Mouse (Mus musculus) embryo, embryonic 11 days (tissue): Measurements from ENCODE around the gene Smco3.
"Not testable (repeated sequence)": the region's sequence is repeated elsewhere in the genome, so short reads cannot be mapped to it uniquely, and the experiment has no call there.

ENCODE experiments used
- DNase-seq: peaks from one replicate; pipeline ENCODE4 v3.0.0-alpha.2; 2015

Smco3 gene

DNA sequence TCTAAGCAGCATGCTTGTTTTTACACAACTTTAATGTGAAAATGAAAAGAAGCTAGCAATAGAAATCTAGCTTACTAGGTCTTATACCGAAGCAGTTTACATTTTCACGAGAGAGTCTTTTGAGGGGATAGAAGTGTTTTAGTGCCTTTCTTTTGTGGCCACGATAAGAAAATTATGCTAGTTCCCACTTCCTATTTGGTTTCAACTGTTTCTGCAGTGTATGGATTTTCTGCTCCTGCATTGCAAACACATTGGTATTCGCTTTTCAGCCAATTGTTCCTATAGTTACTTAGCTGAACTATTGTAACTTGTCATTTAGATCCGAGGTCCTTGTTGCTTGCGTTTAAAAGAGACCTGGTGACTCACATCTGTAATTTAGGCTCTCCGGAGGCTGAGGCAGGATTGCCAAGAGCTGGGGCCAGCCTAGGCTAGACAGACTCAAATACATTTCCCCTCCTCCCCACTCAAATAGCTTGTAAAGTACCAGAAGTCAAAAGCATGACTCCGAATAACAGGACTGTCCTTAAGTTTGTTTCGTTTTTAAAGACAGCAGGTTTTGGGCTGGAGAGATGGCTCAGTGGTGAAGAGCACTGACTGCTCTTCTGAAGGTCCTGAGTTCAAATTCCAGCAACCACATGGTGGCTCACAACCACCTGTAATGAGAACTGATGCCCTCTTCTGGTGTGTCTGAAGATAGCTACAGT is 30.4 kb downstream of the Smco3 start:
- DNase-seq: peak; percentile 37

- peak; percentile 92 for DNase-seq
Observed at GRCm38 (mm10) chr6:136803739-136804633, 31.3 kb downstream of the Smco3 start, which contains the start of gene Hist4h4. Gene Hist4h4, minus strand, starts transcription at chr6:136804415.

DNA sequence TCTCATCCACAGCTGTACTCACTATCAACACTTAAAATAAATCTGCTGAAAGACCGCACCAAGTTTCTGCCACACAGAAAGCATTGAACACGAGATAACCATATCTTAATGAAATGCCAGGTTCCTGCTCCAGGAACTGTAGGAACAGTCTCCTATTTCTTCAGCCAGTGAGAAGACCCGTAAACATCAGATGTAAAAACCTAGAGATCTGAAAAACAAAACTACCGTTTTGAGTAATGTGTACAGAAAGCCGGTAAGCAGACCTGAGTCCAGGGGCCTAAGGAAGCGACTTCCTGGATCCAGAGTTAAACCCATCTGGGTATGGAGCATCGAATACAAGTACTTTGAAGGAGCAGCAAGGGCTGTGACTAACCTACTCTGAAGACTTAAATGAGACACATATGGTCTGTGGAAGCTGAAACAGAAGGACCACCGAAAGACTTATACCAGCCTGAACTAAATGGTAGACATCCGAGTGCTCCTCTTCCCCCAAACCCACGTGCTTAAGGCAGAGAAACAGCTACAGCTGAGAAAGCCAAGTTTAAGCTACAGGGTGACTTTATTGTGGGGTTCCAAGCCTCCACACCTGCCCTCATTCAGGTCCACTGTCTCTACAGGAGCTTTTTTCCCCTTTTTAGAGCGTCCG is 32.0 kb downstream of the Smco3 start:
- peak; percentile 40 for DNase-seq

- no peak for DNase-seq
Observed at GRCm38 (mm10) chr6:136801274-136801673, 34.0 kb downstream of the Smco3 start.

- no peak for DNase-seq
Observed at GRCm38 (mm10) chr6:136800710-136801109, 34.5 kb downstream of the Smco3 start.

- not testable (repeated sequence) for DNase-seq
Observed at GRCm38 (mm10) chr6:136797874-136798693, 37.2 kb downstream of the Smco3 start.

DNA sequence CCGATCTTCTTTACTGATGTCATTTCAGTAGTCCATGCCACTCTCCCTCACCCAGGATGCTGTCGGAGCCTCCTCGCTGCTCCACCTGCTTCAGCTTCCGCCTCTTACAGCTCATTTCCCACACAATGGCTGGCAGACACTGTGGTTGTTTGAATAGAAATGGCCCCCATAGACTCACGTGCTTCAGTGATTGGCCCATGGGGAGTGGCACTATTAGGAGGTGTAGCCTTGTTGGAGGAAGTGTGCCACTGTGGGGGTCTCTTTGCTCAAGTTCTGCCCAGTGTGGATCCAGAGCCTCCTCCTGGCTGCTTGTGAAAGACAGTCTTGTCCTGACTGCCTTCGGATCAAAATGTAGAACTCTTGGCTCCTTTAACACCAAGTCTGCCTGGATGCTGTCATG is 39.4 kb downstream of the Smco3 start:
- no peak for DNase-seq

- no peak for DNase-seq
Observed at GRCm38 (mm10) chr6:136795110-136795509, 40.1 kb downstream of the Smco3 start.

DNA sequence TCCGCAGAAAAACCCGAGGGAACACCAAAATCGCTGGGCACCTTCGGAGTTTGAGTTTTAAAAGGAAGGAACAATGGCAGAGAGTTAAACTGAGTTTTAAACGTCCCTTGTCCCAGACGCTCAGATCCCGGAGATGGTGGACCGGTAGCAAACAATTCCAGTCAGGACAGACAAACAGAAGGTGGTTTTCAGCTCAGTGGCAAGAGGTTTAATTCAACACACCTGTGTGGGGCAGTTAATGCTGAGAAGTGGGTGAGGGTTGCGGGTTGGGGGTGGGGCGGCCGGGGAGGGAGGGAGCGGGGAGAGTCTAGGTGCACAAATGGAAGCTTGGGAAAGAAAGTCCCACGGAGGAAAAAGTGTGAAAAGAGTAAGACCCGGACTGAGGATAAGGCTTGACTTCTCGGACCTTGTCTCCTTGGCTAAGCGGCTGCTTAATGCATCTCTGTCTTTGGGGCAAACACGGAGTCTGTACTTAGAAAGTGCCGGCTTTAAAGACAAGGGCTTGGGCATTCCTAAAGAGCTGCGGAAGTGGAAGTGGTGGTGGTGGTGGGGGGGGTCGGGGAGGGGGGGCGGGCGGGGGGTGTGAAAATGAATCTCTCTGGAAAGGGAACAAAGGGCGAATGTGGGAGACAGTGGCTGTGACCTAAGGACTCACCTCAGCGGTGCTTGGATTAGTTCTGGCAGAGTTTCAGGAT is 41.3 kb downstream of the Smco3 start:
- DNase-seq: peak; percentile 47

DNA sequence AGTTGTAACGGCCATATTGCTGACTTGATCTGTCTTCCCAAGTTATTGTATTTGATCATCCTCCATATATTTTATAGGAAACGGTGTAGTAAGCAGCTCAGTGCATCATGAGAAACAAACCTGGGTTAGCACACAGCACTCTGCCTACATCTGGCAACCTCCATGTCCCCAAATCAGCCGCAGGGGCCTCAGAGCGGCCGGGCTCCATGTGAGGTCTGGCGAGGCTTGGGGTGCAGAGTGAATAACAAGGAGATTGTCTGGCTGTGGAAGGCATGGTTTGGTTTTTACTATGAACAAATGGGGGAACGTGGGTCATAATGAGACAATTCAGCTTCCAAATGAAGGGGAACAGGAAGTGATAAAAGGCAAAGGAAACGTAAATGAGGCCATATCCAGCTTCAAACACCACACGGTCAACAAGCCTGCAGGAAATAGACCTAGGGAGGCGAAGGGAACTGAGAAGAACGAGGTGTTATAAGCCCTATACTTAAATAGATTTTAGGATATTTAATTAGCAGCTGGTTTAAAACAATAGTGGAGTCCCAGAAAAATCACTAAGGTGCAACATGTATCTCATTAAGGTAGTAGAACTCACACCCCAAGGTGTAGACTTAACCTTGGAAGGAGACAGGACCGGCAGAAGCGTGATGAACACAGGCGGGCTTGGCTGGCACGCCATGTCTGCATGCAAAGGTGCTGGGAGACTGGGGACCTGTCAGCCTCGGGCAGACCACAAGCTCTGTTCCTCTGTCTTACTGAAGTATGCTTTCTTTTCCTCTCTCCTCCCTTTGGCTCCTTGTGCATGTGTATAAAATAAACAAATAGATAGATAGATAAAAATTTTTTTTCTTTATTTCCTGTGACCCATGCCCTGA is 42.1 kb downstream of the Smco3 start:
- peak; percentile 28 for DNase-seq

DNA sequence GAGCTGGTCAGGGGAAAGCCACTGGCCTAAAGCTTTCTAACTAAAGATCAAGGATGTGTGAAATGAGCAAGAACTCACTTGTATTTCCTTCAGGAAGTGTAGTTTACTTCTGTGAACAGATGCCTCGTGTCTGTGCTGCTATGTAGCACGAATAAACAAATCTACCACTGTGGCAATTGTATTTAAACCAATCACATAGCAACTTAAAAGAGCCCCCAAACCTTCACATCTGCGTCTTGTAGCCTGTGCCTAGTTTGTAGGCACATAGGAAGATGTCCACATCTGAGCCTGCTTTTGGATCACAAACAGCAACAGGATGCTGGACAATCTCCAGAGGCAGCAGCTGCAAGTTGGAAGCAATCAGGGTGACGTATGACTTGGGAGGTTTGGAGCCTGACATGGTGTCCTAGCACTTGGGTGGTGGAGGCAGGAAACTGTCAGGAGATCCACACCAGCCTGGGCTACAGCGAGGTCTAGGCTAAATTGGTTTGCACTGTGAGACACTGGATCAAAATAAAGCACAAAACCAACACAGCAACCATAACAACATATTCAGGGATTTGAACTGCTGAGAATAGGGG is 45.8 kb downstream of the Smco3 start:
- DNase-seq: no peak

DNA sequence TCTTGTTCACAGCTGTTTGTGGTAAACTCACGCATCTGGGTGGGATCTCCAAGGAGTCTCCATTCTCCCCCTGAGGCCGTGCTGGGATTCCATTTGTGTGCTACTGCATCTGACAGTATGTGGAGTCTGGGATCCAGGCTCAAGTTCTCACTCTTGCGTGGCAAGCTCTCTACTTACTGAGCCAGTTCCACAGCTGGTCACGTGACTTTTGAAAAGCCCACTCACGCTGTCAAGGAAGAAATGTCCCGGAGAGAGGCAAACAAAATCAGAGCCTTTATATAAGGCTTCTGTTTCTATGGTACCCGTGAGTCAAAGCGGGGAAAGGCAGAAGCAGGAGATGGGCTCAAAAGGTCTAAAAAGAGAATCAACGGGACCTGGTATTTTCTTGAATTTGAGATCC is 52.5 kb downstream of the Smco3 start:
- DNase-seq: no peak

DNA sequence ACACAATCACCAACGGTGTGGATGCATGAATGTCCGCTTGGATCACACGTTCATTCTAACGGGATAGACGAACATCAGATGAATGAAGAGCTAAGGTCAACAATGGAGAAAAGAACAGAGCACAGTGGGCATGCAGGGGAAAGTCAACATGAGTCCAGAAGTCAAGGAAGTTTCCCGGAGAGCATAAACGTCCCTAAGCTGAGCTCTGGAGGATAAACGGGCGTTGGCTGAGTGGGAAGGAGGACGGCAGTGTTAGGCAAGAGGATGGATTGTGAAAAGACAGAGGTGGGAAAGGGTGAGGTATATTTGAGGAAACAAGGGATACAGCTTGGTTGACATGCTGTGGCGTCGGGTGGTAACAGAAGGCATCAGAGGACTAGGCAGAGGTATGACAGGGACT is 53.1 kb downstream of the Smco3 start:
- DNase-seq: no peak

- DNase-seq: no peak
Observed at GRCm38 (mm10) chr6:136781377-136781986, 53.8 kb downstream of the Smco3 start, which contains the start of gene Gucy2c. Gene Gucy2c, minus strand, starts transcription at chr6:136781765.
